Mouse (Mus musculus): ENCODE measurements around the gene Eps15l1. TPM values are rescaled to one million over a fixed set of nuclear protein-coding genes. Genes with fewer than 3 reads are reported as not detected.
A peak's percentile ranks its signal among the peaks of the same experiment; 100 is the strongest.

The Eps15l1 gene
- total RNA-seq, 2 experiments from 2014 or later = 63.3 to 69.5 TPM

DNA sequence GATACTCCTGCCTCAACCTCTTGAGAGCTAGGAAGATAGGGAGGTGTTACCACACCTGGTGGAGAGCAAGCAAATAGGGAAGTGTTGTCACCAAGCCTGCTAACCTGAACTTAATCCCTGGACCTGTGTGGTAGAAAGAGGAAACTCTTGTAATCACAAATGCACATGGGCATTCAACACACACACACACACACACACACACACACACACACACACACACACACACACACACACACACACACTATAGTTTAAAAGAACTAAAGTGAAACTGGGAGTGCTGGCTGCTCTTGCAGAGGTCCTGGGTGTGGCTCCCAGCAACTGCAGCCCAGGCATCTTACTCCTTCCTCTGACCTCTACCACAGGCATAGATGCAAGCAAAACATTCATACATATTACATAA lies 61.1 kb downstream of the Eps15l1 start:
- no peak for DNase-seq (ENCODE audit: low spot score in 2 of 2)
- intact Hi-C loops (cut with DNase I) = no loop called here

DNA sequence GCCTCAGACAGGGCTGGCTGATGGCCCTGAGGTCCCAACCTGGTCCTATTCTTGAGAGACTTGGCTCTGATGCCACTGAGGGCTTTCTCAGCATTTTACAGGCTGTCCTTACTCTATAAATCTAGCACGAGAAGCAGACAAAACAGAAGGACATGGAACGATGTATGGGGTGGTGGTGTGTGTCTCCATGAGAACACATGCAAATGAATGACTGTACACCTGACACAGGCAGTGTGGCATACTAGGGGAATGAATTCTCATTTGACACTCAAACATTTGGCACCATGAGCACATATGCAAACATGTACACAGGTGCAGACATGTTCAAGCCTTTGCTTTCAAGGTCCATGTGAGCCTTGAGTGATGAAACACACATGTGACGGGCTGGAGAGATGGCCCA lies 64.7 kb downstream of the Eps15l1 start:
- intact Hi-C loops (cut with DNase I) = no loop called here
- no peak for DNase-seq (ENCODE audit: low spot score in 2 of 2)

DNA sequence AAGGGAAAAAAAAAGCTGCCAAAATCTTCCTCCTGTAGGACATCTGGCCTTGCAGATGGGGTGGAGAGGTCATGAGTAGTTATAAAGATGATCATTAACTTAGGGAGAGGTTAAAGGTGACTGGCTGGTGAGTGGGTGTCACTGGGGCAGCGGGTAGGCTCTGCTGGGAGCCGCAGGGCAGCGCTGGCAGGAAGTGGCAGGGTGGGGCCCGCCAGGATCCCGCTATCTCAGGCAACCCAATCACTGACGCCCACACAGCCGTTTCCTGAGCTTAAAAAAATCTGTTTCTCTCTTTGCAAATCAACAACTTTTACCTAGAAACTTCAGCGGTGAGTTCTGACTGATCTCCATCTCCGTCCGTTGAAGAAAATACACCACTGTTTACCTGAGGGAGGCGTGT lies 67.0 kb downstream of the Eps15l1 start:
- intact Hi-C loops (cut with DNase I) = no loop called here
- DNase-seq (ENCODE audit: low spot score in 2 of 2) = no peak

DNA sequence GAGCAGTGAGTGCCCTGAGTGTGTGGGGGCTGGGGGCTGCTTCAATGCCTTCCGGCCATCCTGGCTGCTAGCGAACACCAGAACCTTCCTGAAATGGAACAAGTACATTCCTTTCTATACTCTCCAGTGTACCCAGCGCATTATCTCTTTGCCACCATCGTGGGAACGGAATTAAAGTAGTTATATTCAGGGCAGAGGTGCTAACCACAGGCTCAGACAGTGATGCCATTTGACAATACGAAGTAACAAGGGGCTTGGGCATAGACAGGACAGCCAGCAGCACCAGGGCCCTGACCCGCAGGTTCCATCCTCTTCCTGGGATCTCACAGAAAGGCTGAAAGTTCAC lies 67.6 kb downstream of the Eps15l1 start:
- intact Hi-C loops (cut with DNase I) = no loop called here
- DNase-seq (ENCODE audit: low spot score in 2 of 2) = no peak

DNA sequence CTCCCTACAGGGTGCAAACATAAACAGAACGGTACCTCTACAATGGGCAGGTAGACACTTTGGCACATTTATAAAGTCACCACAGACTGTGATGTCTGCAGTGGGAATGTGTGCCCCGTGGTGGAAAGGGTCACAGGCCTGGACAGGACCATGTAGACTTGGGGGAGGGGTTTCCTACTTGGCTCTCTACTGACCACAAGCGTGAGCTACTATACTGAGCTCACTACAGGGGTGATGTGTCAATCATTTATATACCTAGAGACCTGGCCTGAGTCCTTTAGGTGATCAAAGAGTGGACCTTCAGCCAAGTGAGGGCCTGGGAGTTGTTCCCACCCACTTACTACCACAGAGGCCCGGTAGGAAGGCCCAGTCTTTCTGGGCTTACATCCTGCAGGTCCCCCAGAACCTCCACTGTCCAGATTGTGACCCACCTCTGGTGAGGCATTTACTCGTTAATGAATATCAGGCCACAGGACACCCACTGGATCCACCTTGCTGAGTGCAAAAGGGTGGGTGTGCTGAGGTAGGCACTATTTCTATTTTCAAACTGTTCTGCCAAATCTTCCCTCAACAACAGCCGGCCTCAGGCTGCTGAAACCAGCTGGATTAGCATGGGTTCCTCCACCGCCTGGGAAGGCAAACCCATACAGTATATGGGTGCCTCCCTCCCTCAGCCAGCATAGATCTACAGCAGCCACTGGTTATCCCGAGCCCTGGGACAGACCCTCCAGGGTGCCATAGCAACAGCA lies 68.1 kb downstream of the Eps15l1 start:
- peak in 1 of 2 experiments; percentile 66 for DNase-seq (ENCODE audit: low spot score in 2 of 2)
- intact Hi-C loops (cut with DNase I) = no loop called here

DNA sequence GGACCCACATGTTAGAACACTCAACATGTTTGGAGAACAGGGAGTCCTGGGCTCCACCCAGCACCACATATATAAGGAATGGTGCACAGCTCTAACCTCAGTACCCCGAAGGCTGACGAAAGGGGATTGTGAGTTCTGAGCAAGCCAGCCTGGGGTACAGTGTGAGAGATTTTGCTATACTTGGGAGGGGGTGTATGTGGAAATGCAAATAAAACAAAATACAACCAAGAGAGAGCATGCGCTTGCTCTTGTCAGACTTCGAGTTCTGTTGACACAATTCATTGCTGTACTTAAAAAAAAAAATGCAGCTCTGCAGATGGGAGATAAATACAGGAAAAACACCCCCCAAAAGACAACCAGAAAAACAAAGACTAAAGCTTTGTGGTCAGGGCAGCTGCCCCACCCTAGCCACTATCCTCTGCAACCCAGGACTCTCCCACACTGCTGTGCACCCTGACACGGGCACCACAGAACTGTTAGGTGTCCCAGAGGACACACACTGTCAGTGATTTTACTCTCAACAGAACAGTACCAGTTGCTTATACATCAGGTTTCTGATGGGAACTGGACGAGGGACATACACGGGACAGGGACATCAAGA lies 69.8 kb downstream of the Eps15l1 start:
- intact Hi-C loops (cut with DNase I) = no loop called here
- no peak for DNase-seq (ENCODE audit: low spot score in 2 of 2)

DNA sequence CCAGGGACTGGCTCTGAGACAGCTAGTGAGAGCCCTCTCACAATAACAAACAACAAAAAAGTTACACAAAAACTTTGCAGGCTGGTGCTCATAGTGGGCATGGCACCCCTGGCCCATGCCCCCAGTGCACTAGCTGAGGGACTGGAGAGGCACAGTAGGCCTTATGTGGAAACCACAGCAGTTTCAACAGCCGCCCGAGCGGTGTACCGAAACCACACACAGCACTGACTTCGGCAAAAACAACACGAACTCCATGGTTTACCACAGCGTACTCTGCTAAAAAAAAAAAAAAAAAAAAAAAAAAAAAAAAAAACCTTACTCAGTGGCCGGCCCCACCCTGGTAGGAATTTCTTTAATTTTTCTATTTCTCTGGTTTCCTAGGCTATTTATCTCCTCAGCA lies 70.5 kb downstream of the Eps15l1 start:
- intact Hi-C loops (cut with DNase I) = no loop called here
- DNase-seq (ENCODE audit: low spot score in 2 of 2) = no peak

DNA sequence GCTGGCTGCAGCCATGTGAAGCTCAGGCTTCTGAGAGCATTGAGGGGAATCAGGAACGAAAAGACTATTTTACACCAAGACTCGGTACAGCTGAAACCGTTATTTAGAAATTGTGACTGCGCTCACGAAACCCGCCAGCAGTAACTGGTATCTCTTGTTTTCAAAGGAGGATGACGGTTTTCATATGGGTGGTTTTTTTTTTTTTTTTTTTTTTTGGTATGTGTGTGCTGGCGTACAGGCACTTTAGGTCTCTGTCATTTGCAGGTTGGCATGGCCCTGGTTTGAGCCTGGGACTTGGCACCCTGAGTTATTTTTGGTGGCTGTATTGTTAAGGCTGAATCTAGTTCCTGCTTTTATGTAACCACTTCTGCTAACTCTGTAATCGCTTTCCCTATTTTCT lies 71.4 kb downstream of the Eps15l1 start:
- intact Hi-C loops (cut with DNase I) = no loop called here

DNA sequence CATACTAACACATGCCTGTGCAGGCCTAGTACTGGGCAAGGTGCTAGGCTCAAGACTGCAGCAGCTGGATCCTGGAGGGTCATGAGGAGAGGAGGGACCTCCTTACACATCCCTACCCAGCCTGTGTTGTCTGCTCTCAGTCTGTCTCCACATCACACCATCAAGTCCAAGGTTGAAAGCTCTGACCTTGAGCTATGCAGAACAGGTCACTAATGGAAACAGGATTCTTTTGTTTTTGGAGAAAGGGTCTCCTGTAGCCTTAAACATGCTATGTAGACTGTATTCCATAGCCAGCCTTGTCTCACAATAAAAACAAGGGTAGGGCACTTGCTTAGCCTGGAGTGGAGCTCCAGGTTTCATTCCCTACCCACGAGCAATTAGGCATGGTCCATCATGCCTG lies 72.3 kb downstream of the Eps15l1 start:
- no peak for DNase-seq (ENCODE audit: low spot score in 2 of 2)
- intact Hi-C loops (cut with DNase I) = no loop called here

More for the DNA sequence above, 71.4 kb downstream of the Eps15l1 start:
- DNase-seq (ENCODE audit: low spot score in 2 of 2) = no peak

DNA sequence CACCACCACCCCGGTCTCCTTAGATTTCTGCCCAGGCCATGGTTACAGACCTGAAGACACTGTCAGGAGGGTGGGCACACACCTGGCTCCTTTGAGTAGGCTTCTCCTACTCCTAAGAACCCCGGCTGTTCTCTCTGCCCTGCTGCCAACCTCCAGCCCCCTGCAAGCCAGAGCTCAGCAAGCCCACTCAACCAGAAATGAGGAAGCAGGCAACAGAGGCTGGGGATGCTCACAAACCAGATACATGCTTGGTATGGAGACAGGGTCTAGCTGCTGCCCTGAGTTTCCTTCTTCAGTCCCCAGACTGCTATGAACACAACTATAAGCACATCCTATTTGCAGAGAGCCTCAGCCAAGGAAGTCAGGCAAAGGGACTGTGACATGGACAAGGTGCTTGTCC lies 73.1 kb downstream of the Eps15l1 start:
- intact Hi-C loops (cut with DNase I) = no loop called here
- DNase-seq (ENCODE audit: low spot score in 2 of 2) = no peak

DNA sequence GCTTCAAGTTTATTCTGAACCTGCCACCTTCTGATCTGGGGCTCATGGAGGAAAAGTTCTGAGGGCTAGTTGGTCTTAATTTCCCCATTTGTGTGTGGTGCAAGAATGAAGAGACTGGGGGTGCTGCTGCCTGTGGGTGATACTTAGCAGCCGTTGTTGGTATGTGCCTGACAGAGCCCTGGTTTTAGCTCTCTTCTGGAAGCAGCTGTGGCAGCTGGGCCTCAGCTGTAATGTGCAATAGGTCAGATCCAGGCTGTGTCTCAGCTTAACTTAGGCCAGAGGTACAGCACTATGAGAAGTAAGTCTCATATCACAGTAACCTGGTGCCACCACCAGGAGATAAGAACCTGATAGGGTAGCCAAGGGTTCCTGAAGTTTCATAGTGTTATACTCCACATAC lies 73.7 kb downstream of the Eps15l1 start:
- intact Hi-C loops (cut with DNase I) = no loop called here
- DNase-seq (ENCODE audit: low spot score in 2 of 2) = no peak

DNA sequence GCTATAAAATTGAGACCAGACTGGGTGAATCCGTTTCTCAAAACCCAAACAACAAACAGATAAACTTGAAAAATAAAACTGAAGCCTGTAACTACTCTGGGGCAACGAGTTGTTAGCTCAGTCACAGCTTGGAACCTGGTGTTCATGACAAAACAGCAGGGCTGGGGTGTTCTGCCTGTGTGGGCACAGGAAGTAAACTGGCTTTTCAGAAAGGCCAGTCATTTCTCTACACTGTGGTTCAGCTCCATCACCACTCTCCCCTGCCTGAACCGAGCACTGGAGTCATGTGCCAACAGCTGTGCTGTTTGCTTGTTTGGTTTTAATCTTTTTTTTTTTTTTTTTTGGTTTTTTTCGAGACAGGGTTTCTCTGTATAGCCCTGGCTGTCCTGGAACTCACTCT lies 77.5 kb downstream of the Eps15l1 start:
- intact Hi-C loops (cut with DNase I) = no loop called here
- no peak for DNase-seq (ENCODE audit: low spot score in 2 of 2)

DNA sequence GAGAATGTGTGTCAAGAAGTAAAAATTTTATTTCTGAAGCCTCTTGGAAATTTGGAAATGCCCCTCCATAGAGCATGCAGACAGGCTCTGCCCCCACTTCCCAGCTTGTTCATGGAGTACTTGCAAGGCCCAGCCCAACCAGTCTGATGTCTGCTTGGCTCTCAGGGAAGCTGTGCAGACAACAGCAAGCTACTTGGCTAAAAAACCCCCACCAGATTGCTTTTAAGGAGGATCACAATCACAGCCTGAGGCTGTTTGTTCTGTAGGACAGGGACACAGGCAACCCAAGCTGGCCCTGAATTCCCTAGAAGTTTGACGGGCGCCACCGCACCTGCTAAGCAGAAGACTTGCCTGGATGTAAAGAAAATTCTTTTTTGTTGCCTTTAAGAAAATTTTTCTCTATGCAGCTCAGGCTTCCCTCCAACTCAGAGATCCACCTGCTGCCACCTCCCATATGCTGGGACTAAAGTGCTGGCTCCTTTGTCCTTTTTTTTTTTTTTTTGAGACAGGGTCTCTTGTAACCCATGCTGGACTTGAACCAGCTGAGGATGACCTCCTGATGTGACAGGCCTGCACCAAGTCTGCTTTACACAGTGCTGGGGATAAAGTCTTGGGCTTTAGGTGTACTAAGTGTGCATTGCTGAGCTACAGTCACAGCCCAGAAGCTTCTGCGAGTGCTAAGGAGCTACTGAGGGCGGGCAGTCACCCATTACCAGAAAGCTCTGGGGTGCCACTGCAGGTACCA lies 78.5 kb downstream of the Eps15l1 start:
- intact Hi-C loops (cut with DNase I) = no loop called here
- DNase-seq (ENCODE audit: low spot score in 2 of 2) = no peak

DNA sequence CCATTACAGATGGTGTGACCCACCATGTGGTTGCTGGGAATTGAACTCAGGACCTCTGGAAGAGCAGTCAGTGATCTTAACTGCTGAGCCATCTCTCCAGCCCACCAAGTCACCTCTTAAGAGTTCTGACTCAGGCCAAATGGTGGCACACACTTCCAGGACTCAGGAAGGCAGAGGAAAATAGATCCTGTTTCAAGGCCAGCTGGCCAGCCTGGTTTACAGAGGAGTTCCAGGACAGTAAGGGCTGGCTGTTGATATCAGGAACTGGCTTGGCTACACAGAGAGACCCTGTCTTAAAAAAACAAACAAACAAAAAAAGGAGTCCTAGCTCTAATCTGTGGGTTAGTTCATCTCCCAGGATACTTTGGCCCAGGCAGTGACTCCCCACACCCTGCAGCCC lies 84.2 kb downstream of the Eps15l1 start:
- intact Hi-C loops (cut with DNase I) = no loop called here

DNA sequence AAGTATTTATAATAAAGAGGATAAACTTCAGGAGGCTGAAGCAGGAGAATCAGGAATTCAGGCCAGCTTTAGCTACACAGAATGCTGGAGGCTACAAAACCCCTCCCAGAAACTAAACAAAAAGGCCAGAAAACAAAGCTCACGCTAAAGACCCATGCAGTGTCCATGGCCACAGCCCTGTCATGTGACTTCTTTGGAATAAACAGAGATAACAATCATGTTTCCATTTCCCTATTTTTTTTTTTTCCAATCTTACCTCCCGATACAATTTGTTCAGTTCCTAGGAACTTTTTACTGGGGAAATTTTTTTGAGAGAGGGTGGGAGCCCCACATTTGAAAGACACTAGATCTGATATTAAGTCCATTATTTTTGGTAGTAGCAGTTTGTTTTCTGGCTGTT lies 85.0 kb downstream of the Eps15l1 start:
- no peak for DNase-seq (ENCODE audit: low spot score in 2 of 2)
- intact Hi-C loops (cut with DNase I) = no loop called here

More for the DNA sequence above, 84.2 kb downstream of the Eps15l1 start:
- DNase-seq (ENCODE audit: low spot score in 2 of 2) = no peak

DNA sequence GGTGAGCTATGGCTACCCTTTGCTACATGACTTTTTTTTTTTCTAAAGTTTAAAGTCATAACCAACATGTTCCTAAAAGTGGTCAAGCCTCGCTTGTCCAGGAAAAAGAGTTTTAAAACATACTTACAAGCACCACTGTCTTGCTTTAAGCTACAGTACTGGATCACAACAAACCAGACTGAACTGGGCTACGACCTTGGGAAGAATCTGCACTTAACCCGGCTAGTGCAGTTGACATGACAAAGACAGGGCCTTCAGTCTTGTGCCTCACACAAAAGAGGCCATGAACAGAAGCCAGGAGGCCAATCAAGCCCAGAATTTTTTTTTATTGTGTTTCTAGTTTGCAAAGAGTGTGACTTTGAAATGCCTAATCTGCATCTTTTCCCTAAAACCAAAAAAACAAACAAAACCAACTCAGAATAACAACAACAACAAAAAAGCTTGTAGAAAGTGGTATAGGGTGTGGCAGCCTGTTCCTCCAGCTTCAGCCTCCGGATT lies 87.1 kb downstream of the Eps15l1 start:
- intact Hi-C loops (cut with DNase I) = no loop called here

DNA sequence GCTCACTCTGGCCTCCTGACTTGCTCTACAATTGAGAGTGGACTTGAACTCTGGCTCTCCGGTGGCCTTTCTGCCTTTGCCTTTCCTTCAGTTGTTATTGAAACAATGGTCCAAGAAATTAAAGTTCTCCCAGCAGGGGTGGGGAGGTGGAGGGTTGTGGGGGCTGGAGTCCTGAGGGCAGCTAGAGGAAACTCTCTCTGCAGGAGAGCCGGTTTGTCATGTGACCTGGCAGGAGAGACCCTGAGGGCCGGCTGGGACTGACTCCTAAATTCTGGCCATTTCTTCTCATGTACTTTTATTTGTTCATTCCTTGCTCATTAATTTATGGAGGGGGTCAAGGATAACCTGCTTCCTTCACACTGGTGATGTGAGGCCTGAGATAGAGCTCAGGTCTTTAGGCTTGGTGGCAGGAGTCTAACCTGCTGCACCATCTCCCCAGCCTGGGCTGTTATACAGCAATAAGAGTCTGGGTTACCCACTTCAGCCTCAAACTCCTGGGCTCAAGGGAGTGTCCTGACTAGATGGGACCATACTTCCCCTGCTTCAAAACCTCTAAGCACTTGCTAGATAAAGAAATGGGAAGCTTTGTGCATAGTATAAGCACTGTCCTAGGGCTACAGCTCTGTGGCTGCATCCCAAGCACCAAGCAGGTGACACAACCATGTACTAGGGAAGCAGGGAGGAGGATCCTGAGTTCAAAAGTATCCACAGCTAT lies 87.7 kb downstream of the Eps15l1 start:
- intact Hi-C loops (cut with DNase I) = no loop called here

More for the DNA sequence above, 87.1 kb downstream of the Eps15l1 start:
- DNase-seq (ENCODE audit: low spot score in 2 of 2) = no peak

DNA sequence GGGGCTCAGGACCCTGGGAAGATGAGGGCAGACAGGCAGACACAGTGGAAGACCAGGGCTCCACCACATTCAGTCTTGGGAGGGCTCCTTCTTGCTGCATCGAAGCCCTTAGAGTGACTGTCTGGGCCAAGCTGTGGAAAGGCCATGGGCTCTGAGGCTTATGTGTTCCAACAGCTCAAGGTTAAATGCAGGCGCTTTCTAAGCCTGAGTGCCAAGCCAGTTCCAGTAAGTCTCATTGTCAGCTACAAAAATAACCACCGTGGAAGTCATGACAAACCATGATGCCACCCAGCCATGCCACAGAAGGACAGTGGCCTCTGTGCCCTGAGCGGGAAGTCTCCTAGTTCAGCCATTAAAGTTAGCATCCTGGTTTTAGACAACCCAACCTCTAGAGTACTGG lies 89.6 kb downstream of the Eps15l1 start:
- intact Hi-C loops (cut with DNase I) = no loop called here

More for the DNA sequence above, 87.7 kb downstream of the Eps15l1 start:
- no peak for DNase-seq (ENCODE audit: low spot score in 2 of 2)

DNA sequence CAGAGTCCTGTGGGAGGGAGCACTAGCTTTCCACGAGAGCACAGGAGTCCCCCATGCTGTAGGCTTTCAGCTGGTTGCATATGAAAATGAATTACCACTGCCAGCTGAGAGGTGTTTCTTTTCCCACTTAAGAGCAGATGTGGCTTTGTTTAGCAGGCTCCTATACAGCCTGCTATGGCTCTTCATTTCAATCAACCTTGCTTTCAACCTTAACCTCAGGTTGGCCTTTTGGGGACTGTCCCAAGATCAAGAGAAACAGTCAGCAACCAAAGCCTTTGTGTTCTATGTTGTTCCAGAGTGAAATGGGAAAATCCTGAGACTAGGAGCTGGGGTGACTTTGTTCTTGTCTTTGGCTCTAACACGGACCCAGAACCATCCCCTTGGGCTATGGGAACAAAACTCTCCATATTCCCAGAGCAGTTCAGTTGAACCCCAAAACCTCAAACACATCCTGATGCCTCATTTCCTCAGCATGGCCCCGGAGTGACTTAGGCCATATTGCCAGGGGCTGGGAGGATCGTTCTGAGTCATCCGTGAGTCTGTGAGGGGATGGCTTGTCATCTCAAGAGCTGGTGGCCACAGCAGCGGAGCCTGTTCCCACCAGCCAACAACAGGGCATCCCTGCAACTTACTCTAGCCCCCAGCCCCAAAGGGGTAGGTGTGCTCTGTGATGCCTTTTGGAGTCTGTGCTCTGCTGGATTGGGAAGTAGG lies 90.3 kb downstream of the Eps15l1 start:
- DNase-seq (ENCODE audit: low spot score in 2 of 2) = no peak
- intact Hi-C loops (cut with DNase I) = no loop called here

More for the DNA sequence above, 89.6 kb downstream of the Eps15l1 start:
- DNase-seq (ENCODE audit: low spot score in 2 of 2) = no peak

Data from left cerebral cortex, postnatal 14 days (tissue).